Mouse (Mus musculus): Measurements from ENCODE around the gene Strn3.

- TF ChIP-seq GATA1 (IDR thresholded peaks at IDR 0.05; ENCODE audit: borderline replicate concordance, low read length), result no peak
- no peak for TF ChIP-seq FLI1 (IDR thresholded peaks at IDR 0.05; ENCODE audit: low read length)
Measured at GRCm38 (mm10) chr12:51706673-51707235, 15.1 kb upstream of the Strn3 start.
